Mouse (Mus musculus): ENCODE measurements at regions not wholly inside any gene's neighbourhood (a gene's known extent, or its start where the extent isn't known, plus 50 kb on each side); places are given as distances from the start of the nearest gene placed in this dataset.

DNA sequence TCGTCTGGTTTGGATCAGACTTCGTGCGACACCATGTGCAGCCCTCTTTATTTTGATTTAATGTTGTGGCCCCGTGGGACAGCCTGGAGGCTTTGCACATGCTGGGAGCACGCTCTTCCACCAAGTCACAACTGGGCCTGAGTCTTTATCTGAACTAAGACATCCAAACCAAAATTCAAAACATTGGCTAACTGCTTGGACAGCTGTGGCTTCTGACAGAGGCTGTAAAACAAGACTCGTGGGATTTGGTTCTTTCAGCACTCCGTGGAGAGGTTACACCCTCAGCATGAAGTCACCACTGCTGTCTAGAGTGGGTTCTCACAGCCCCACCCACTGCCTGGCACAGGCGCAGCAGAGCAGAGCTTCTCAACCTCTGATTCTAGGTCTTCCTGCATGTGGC, 548.6 kb upstream of the Gulo start:
- peak; percentile 5 for DNase-seq
- Histone ChIP-seq H3K9ac (no peak overlapping the region), H3K4me2 (no peak overlapping the region), H3K27me3 (ENCODE audit: insufficient read depth, low read length) (no peaks in the 10 kb centered on the region), H3K27ac (ENCODE audit: low read depth) (no peak overlapping the region), H3K4me1 (ENCODE audit: insufficient read depth) (no peaks in the 10 kb centered on the region), H3K4me3 (ENCODE audit: low read depth, low read length) (no peak overlapping the region), H3K36me3 (ENCODE audit: insufficient read depth) (no peaks in the 10 kb centered on the region), H3K9me3 (ENCODE audit: low read depth, low read length) (no peaks in the 10 kb centered on the region)
- no peak for ATAC-seq (ENCODE audit: insufficient read depth)
- WGBS: 64% methylated on average over 8 of the region's 8 CpGs
- TF ChIP-seq CTCF (IDR thresholded peaks at IDR 0.05; ENCODE audit: low read depth): no peak

GRCm38 (mm10) chr14:66538498-66538897, 529.5 kb upstream of the Gulo start:
- TF ChIP-seq CTCF (IDR thresholded peaks at IDR 0.05; ENCODE audit: low read depth): no peak
- DNase-seq: no peak
- Histone ChIP-seq H3K27ac (ENCODE audit: low read depth) (no peak overlapping the region), H3K9ac (no peak overlapping the region), H3K4me2 (no peak overlapping the region), H3K36me3 (ENCODE audit: insufficient read depth) (no peaks in the 10 kb centered on the region), H3K27me3 (ENCODE audit: insufficient read depth, low read length) (no peaks in the 10 kb centered on the region), H3K9me3 (ENCODE audit: low read depth, low read length) (no peaks in the 10 kb centered on the region), H3K4me3 (ENCODE audit: low read depth, low read length) (no peak overlapping the region), H3K4me1 (ENCODE audit: insufficient read depth) (no peaks in the 10 kb centered on the region)
- ATAC-seq (ENCODE audit: insufficient read depth): no peak
- WGBS: 89% methylated on average over 6 of the region's 6 CpGs

DNA sequence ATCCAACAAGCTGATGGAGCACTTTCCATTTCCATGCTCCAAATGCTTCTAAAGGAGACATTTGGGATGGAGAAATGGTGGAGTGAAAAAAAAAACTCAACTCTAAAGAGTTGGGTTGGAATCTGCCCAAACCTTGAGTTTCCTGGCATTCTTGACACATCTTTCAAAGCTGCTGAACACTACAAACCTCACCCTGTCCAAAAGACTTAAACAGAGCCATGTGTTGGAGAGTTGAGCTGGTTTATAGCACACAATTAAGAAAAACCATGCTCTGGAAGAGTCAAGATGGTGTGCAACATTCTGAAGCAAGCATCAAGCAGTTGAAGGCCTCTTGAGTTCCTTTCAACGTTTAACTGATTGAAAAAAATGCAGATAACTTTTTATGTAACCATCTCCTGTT, 525.7 kb upstream of the Gulo start:
- ATAC-seq (ENCODE audit: insufficient read depth) (no peak), DNase-seq (no peak)
- H3K27me3 ChIP-seq (ENCODE audit: insufficient read depth, low read length): no peaks in the 10 kb centered on the region
- no peak overlapping the region for H3K9ac ChIP-seq
- H3K4me1 ChIP-seq (ENCODE audit: insufficient read depth): no peaks in the 10 kb centered on the region
- no peak overlapping the region for H3K27ac ChIP-seq (ENCODE audit: low read depth)
- H3K4me2 ChIP-seq: no peak overlapping the region
- 41% methylated on average over 1 of the region's 1 CpGs for WGBS
- TF ChIP-seq CTCF (IDR thresholded peaks at IDR 0.05; ENCODE audit: low read depth): no peak
- H3K4me3 ChIP-seq (ENCODE audit: low read depth, low read length): no peak overlapping the region
- H3K9me3 ChIP-seq (ENCODE audit: low read depth, low read length): no peaks in the 10 kb centered on the region
- no peaks in the 10 kb centered on the region for H3K36me3 ChIP-seq (ENCODE audit: insufficient read depth)

DNA sequence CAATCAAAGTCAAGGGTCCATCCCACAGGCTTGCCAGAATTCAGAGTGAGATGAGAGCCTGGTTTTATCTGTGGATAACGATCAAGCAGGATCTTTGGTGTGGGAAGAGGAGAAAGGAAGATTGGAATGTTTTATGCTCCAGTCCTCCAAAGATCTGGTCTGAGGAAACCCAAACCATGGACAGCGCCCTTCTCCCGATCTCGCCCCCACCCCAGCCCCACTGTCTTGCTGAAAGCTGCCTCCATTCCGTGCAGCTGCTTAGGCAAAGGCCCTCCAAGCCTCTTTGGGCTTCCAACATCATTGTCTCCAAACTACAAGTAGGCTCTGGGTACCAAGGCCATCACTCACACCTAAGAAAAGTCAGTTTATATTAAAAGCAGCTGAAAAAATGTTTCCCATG, 519.1 kb upstream of the Gulo start:
- no peaks in the 10 kb centered on the region for H3K27me3 ChIP-seq (ENCODE audit: insufficient read depth, low read length)
- no peak overlapping the region for H3K9ac ChIP-seq
- H3K27ac ChIP-seq (ENCODE audit: low read depth): no peak overlapping the region
- H3K36me3 ChIP-seq (ENCODE audit: insufficient read depth): no peaks in the 10 kb centered on the region
- no peaks in the 10 kb centered on the region for H3K9me3 ChIP-seq (ENCODE audit: low read depth, low read length)
- H3K4me2 ChIP-seq: no peak overlapping the region
- TF ChIP-seq CTCF (IDR thresholded peaks at IDR 0.05; ENCODE audit: low read depth): no peak
- no peaks in the 10 kb centered on the region for H3K4me1 ChIP-seq (ENCODE audit: insufficient read depth)
- WGBS: 23% methylated on average over 5 of the region's 5 CpGs
- DNase-seq: peak; percentile 63
- H3K4me3 ChIP-seq (ENCODE audit: low read depth, low read length): no peak overlapping the region
- no peak for ATAC-seq (ENCODE audit: insufficient read depth)

- WGBS: 58% methylated on average over 6 of the region's 6 CpGs
- no peaks in the 10 kb centered on the region for H3K36me3 ChIP-seq (ENCODE audit: insufficient read depth)
- H3K27ac ChIP-seq (ENCODE audit: low read depth): no peak overlapping the region
- ATAC-seq (ENCODE audit: insufficient read depth) (no peak), DNase-seq (no peak)
- H3K27me3 ChIP-seq (ENCODE audit: insufficient read depth, low read length): no peaks in the 10 kb centered on the region
- H3K4me1 ChIP-seq (ENCODE audit: insufficient read depth): no peaks in the 10 kb centered on the region
- H3K4me3 ChIP-seq (ENCODE audit: low read depth, low read length): no peak overlapping the region
- no peak for TF ChIP-seq CTCF (IDR thresholded peaks at IDR 0.05; ENCODE audit: low read depth)
- no peak overlapping the region for H3K4me2 ChIP-seq
- no peak overlapping the region for H3K9ac ChIP-seq
- H3K9me3 ChIP-seq (ENCODE audit: low read depth, low read length): no peaks in the 10 kb centered on the region
Measured at GRCm38 (mm10) chr14:66527061-66527460, 518.1 kb upstream of the Gulo start.

DNA sequence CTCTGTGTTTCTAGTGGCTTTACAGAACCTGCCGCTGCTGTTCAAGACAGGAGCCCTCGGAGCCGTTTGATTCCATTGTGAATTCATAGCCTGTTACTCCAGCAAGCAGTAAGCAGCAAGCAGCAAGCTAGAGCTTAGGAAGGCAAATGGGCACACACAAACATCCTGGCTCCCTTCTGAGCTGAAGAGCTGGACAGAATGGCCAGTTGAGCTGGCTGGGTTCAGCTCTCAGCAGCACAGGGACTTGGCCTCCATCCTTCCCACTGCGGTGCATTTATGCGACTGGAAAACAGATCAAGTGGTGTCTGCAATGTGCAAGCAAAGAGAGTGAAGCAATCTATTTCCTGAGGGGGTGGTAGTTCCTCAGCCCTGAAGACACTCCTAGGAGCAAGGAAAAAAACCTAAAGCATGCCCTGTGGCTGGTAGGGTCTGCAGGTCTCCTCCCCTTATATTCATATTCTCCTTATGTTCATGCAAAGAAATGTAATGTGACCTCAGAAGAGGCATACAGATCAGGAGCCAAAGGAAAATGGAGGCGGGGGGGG, 513.9 kb upstream of the Gulo start:
- Histone ChIP-seq H3K36me3 (ENCODE audit: insufficient read depth) (no peaks in the 10 kb centered on the region), H3K4me1 (ENCODE audit: insufficient read depth) (no peaks in the 10 kb centered on the region), H3K9ac (no peak overlapping the region), H3K4me3 (ENCODE audit: low read depth, low read length) (no peak overlapping the region), H3K9me3 (ENCODE audit: low read depth, low read length) (no peaks in the 10 kb centered on the region), H3K27me3 (ENCODE audit: insufficient read depth, low read length) (no peaks in the 10 kb centered on the region), H3K27ac (ENCODE audit: low read depth) (no peak overlapping the region), H3K4me2 (no peak overlapping the region)
- no peak for ATAC-seq (ENCODE audit: insufficient read depth)
- DNase-seq: no peak
- TF ChIP-seq CTCF (IDR thresholded peaks at IDR 0.05; ENCODE audit: low read depth): no peak
- WGBS: 72% methylated on average over 6 of the region's 6 CpGs

- ATAC-seq (ENCODE audit: insufficient read depth): no peak
- no peak for TF ChIP-seq CTCF (IDR thresholded peaks at IDR 0.05; ENCODE audit: low read depth)
Measured at GRCm38 (mm10) chr14:66521836-66522629, 513.0 kb upstream of the Gulo start.

More at GRCm38 (mm10) chr14:66521836-66522629, 513.0 kb upstream of the Gulo start:
- no peak overlapping the region for H3K9ac ChIP-seq
- DNase-seq: peak; percentile 8
- no peaks in the 10 kb centered on the region for H3K27me3 ChIP-seq (ENCODE audit: insufficient read depth, low read length)
- H3K4me3 ChIP-seq (ENCODE audit: low read depth, low read length): no peak overlapping the region
- H3K4me1 ChIP-seq (ENCODE audit: insufficient read depth): no peaks in the 10 kb centered on the region
- no peaks in the 10 kb centered on the region for H3K36me3 ChIP-seq (ENCODE audit: insufficient read depth)
- H3K9me3 ChIP-seq (ENCODE audit: low read depth, low read length): no peaks in the 10 kb centered on the region
- 34% methylated on average over 7 of the region's 7 CpGs for WGBS
- no peak overlapping the region for H3K4me2 ChIP-seq
- H3K27ac ChIP-seq (ENCODE audit: low read depth): no peak overlapping the region
